Mouse (Mus musculus) kidney, postnatal 0 days (tissue): ENCODE measurements around the gene Mogat2. TPM values are rescaled to one million over a fixed set of nuclear protein-coding genes. Genes with fewer than 3 reads are reported as not detected.
A peak's percentile ranks its signal among the peaks of the same experiment; 100 is the strongest.

ENCODE experiments used
- ATAC-seq: fragments of 200-750 bp; cut with Nextera tagmentation; replicated peaks from 2 replicates; pipeline ENCODE4 v1.8.0; 2017; ENCODE audit warnings: low read depth, moderate number of reproducible peaks, moderate TSS enrichment, moderate library complexity; ENCODE audit not compliant: low FRiP score
- DNase-seq: peaks from one replicate; pipeline ENCODE4 v3.0.0-alpha.2; 2016; ENCODE audit warnings: low spot score
- H3K27ac ChIP-seq: fragments of 300-500 bp; sonication (generic); 2 replicates; pipeline ENCODE4 v1.5.1; 2014; ENCODE audit warnings: mild to moderate bottlenecking
- H3K27me3 ChIP-seq: fragments of 300-500 bp; sonication (generic); 2 replicates; pipeline ENCODE4 v1.6.1; 2014; ENCODE audit warnings: low read length, mixed read lengths; ENCODE audit not compliant: insufficient read depth
- H3K36me3 ChIP-seq: fragments of 300-500 bp; sonication (generic); 2 replicates; pipeline ENCODE4 v1.6.1; 2014; ENCODE audit warnings: low read length, mixed read lengths; ENCODE audit not compliant: insufficient read depth
- H3K4me1 ChIP-seq: fragments of 300-500 bp; sonication (generic); replicated peaks from 2 replicates; pipeline ENCODE4 v1.6.1; 2014; ENCODE audit warnings: antibody characterized with exemption, low read length, mixed read lengths; ENCODE audit not compliant: insufficient read depth
- H3K4me2 ChIP-seq: fragments of 300-500 bp; sonication (generic); 2 replicates; pipeline ENCODE4 v1.6.1; 2014; ENCODE audit warnings: mild to moderate bottlenecking, low read length, moderate library complexity, mixed read lengths
- H3K4me3 ChIP-seq: fragments of 300-500 bp; sonication (generic); replicated peaks from 2 replicates; pipeline ENCODE4 v1.5.1; 2014; ENCODE audit warnings: low read depth, low read length
- H3K9ac ChIP-seq: fragments of 300-500 bp; sonication (generic); 2 replicates; pipeline ENCODE4 v1.6.1; 2014; ENCODE audit warnings: low read depth, low read length
- H3K9me3 ChIP-seq: fragments of 300-500 bp; sonication (generic); replicated peaks from 2 replicates; pipeline ENCODE4 v1.6.1; 2016; ENCODE audit warnings: low read length, inconsistent platforms, mixed read lengths
- CTCF ChIP-seq: IDR thresholded peaks from 2 replicates; pipeline ENCODE4 v1.5.1; 2016; ENCODE audit warnings: antibody characterized with exemption, low read depth, mild to moderate bottlenecking, moderate library complexity
- WGBS: fragments of 180-500 bp; shearing (Covaris S2); extraction: QIAGEN DNeasy Blood & Tissue Kit; methylation state at CpG from one replicate; pipeline ENCODE4 v1.1.7; 2014; 5-methylcytosine and 5-hydroxymethylcytosine counted together
- polyA plus RNA-seq: library from polyadenylated mRNA; unstranded; fragments of >200 nt; fragmentation: Nextera tagmentation; extraction: Ambion mirVana; gene quantifications from 2 replicates; pipeline ENCODE4 v1.2.1, GENCODE M21; 2015

The Mogat2 gene
- polyA plus RNA-seq, 1 experiment from 2014 or later: 18.3 TPM

DNA sequence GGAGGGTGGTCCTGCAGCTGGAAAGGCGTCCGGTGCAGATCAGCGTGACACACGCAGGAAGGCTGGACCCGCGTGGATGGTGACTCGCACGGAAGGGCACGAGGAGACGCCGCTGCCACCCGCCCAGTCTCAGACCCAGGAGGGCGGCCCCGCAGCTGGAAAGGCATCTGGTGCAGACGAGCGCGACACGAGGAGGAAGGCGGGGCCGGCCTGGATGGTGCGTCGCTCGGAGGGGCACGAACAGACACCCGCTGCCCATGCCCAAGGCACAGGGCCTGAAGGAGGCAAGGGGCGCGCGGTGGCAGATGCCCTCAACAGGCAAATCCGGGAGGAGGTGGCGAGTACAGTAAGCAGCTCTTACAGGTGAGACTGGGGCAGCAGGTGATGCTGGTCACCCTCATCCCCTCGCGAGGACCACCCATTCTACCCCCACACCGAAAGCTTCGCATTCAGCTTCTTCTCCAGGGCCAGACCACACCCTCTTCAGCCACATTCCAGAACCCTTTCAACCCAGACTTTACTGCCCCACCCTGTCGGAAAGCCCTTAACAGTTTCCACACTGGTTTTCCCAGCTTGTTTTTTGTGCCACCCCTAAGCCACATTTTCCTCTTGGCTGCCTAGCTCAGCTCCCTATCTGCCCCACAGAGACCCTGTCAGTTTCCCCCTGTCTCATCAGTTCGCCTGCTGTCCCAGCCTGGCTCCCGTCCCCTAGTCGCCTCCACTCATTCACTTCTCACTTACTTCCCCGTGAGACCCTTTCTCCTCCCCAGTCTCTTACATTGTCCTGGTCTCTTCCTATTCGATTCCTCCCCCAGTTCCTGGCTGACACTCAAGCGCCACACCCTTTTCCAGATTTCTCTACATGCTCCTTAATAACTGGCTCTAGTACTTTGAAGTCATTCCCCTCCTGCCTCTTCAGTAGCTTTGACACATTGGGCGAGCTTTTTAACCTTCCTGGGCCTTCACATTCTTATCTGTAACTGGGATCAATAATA, 30.8 kb upstream of the Mogat2 start:
- peak overlapping the region; percentile 38 for H3K4me3 ChIP-seq
- 8% methylated on average over 39 of the region's 42 CpGs for WGBS
- peaks cover 18% of the 10 kb centered on the region for H3K4me1 ChIP-seq
- H3K36me3 ChIP-seq: no peaks in the 10 kb centered on the region
- no peak for TF ChIP-seq CTCF
- no peaks in the 10 kb centered on the region for H3K9me3 ChIP-seq
- no peak overlapping the region for H3K9ac ChIP-seq
- ATAC-seq (peak; percentile 21; the same call in 1 of the 2 replicates), DNase-seq (peak; percentile 15)
- H3K27ac ChIP-seq: no peak overlapping the region
- H3K4me2 ChIP-seq: peak overlapping the region; percentile 63
- H3K27me3 ChIP-seq: peaks cover 47% of the 10 kb centered on the region

GRCm38 (mm10) chr7:99268506-99268900, 30.1 kb upstream of the Mogat2 start:
- H3K4me2 ChIP-seq: peak overlapping the region; percentile 63
- 1% methylated on average over 29 of the region's 29 CpGs for WGBS
- peaks cover 18% of the 10 kb centered on the region for H3K4me1 ChIP-seq
- 0 out of 2 replicates have a peak overlapping the region, but pooled peaks have one; percentile 0 for H3K9ac ChIP-seq
- DNase-seq (no peak), ATAC-seq (peak; percentile 26)
- H3K27ac ChIP-seq: no peak overlapping the region
- H3K4me3 ChIP-seq: peak overlapping the region; percentile 38
- H3K27me3 ChIP-seq: peaks cover 47% of the 10 kb centered on the region
- no peak for TF ChIP-seq CTCF
- H3K36me3 ChIP-seq: no peaks in the 10 kb centered on the region
- no peaks in the 10 kb centered on the region for H3K9me3 ChIP-seq

- H3K27me3 ChIP-seq: peaks cover 47% of the 10 kb centered on the region
These were observed 29.6 kb upstream of the Mogat2 start for GRCm38 (mm10) chr7:99267897-99268505.

GRCm38 (mm10) chr7:99267251-99267896, 29.0 kb upstream of the Mogat2 start, which contains the start of gene Map6:
Gene Map6 (plus strand): TSS chr7:99267447.
- DNase-seq: peak; percentile 12
- WGBS: 2% methylated on average over 34 of the region's 34 CpGs
- Histone ChIP-seq H3K4me3 (peak within 1 kb of the TSS; percentile 38), H3K9me3 (no peaks in the 10 kb centered on the region), H3K9ac (0 out of 2 replicates have a peak within 1 kb of the TSS, but pooled peaks have one; percentile 0), H3K4me1 (peaks cover 18% of the 10 kb centered on the region), H3K4me2 (peak within 1 kb of the TSS; percentile 63), H3K27me3 (peaks cover 47% of the 10 kb centered on the region), H3K27ac (no peak within 1 kb of the TSS), H3K36me3 (no peaks in the 10 kb centered on the region)
- ATAC-seq: no peak
- TF ChIP-seq CTCF: no peak

More at GRCm38 (mm10) chr7:99267897-99268505, 29.6 kb upstream of the Mogat2 start:
- DNase-seq (peak; percentile 62), ATAC-seq (peak; percentile 76)
- H3K4me3 ChIP-seq: peak overlapping the region; percentile 38
- peak overlapping the region; percentile 63 for H3K4me2 ChIP-seq
- H3K4me1 ChIP-seq: peaks cover 18% of the 10 kb centered on the region
- 0 out of 2 replicates have a peak overlapping the region, but pooled peaks have one; percentile 0 for H3K9ac ChIP-seq
- under 1% methylated on average over 57 of the region's 59 CpGs for WGBS
- no peak for TF ChIP-seq CTCF
- H3K36me3 ChIP-seq: no peaks in the 10 kb centered on the region
- no peak overlapping the region for H3K27ac ChIP-seq
- H3K9me3 ChIP-seq: no peaks in the 10 kb centered on the region

GRCm38 (mm10) chr7:99264597-99264996, 26.2 kb upstream of the Mogat2 start:
- TF ChIP-seq CTCF: no peak
- peaks cover 39% of the 10 kb centered on the region for H3K27me3 ChIP-seq

DNA sequence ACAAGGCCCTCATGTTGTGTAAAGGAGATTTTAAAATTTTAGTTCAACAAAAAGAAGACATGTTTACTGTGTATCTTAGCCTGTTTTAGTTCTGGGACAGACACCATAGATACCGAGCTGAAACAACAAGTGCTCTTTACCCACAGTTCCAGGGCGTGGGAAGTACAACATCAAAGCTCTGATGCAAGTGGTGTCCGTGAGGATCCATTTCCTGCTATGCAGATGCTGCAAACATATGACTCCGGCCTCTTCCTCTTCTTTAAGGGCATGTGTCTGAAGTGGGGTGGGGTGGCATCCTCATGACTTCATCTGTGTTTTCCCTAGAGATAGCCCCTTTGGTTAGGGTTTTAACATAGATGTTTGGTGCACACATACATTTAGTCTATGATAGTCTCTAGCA, 25.1 kb upstream of the Mogat2 start:
- DNase-seq: no peak
- no peak for TF ChIP-seq CTCF
- ATAC-seq: no peak
- H3K4me1 ChIP-seq: peaks cover 11% of the 10 kb centered on the region
- WGBS: 45% methylated on average over 4 of the region's 4 CpGs
- no peaks in the 10 kb centered on the region for H3K9me3 ChIP-seq
- no peak overlapping the region for H3K4me2 ChIP-seq
- H3K27ac ChIP-seq: no peak overlapping the region
- peaks cover 29% of the 10 kb centered on the region for H3K27me3 ChIP-seq
- no peak overlapping the region for H3K4me3 ChIP-seq
- no peaks in the 10 kb centered on the region for H3K36me3 ChIP-seq
- H3K9ac ChIP-seq: no peak overlapping the region

More at GRCm38 (mm10) chr7:99264597-99264996, 26.2 kb upstream of the Mogat2 start:
- no peak for ATAC-seq
- Histone ChIP-seq H3K4me3 (no peak overlapping the region), H3K36me3 (no peaks in the 10 kb centered on the region), H3K27ac (no peak overlapping the region), H3K9ac (no peak overlapping the region), H3K4me1 (peaks cover 18% of the 10 kb centered on the region), H3K4me2 (no peak overlapping the region), H3K9me3 (no peaks in the 10 kb centered on the region)
- no peak for DNase-seq
